Mouse (Mus musculus) erythroblast, embryonic 14.5 days (primary cell): ENCODE measurements around the gene Rpl13a. TPM values are rescaled to one million over a fixed set of nuclear protein-coding genes. Genes with fewer than 3 reads are reported as not detected.
"Not testable (repeated sequence)": the region's sequence is repeated elsewhere in the genome, so short reads cannot be mapped to it uniquely, and the experiment has no call there.

ENCODE experiments used
- H3K27me3 ChIP-seq: 2 replicates; pipeline ENCODE4 v1.6.1; 2012; ENCODE audit warnings: inconsistent platforms; ENCODE audit not compliant: control insufficient read depth
- H3K36me3 ChIP-seq: 2 replicates; pipeline ENCODE4 v1.6.1; 2012; ENCODE audit warnings: mild to moderate bottlenecking, inconsistent platforms; ENCODE audit not compliant: control insufficient read depth
- H3K4me1 ChIP-seq: 2 replicates; pipeline ENCODE4 v1.6.1; 2012; ENCODE audit warnings: inconsistent platforms; ENCODE audit not compliant: control insufficient read depth
- H3K4me3 ChIP-seq: replicated peaks from 2 replicates; pipeline ENCODE3; 2012; ENCODE audit warnings: moderate library complexity, mild to moderate bottlenecking, inconsistent platforms
- H3K9me3 ChIP-seq: 2 replicates; pipeline ENCODE4 v1.6.1; 2012; ENCODE audit warnings: low read length, inconsistent platforms, mixed read lengths; ENCODE audit not compliant: control insufficient read depth
- GATA1 ChIP-seq: IDR thresholded peaks from 2 replicates; pipeline ENCODE4 v1.6.1; 2012; ENCODE audit warnings: low read length, inconsistent platforms, mixed read lengths
- TAL1 ChIP-seq: IDR thresholded peaks from 3 replicates; pipeline ENCODE4 v1.6.1; 2012; ENCODE audit warnings: low read length, inconsistent platforms, mixed read lengths
- polyA plus RNA-seq: library from polyadenylated mRNA; stranded (reverse); fragments of >175 nt; gene quantifications from 2 replicates; pipeline ENCODE4 v1.2.3, GENCODE M21; 2012

The Rpl13a gene
- polyA plus RNA-seq, 1 experiment: 438 TPM

DNA sequence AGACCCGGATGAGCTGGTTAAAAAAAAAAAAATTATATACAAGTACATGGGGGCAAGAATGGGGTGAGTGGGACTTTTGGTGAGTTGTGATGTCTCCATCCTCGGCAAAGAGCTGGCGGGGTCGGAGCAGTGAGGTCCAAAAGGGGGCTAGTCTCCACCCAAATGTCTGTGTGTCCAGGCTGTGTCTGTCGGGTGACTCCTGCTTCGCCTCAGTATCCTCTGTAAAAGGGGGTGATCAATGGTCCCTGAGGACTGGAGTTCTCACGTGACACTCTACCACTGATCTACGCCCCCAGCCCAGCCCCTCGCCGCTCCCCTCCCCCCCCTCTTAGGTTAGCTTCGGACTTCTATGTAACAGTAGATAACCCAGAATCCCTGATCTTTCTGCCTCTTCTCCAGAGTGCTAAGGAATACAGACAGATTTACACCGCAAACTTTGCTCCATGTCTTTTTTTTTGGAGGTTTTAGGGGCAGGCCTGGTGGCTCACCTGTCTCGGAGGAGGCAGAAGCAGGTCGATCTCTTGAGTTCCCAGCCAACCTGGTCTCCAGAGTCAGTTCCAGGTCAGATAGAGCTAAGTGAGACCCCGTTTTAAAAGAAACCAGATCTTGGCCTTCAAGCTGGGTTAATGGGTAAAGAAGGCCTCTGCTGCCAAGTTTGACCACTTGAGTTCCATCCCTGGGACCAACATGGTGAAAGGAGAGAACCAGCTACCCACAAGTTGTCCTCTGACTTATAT is 1.4 kb upstream of the Rpl13a start:
- Histone ChIP-seq H3K36me3 (peaks cover 47% of the 10 kb centered on the region), H3K4me1 (peaks cover 72% of the 10 kb centered on the region), H3K9me3 (no peaks in the 10 kb centered on the region; the same call in 1 of the 2 replicates), H3K4me3 (peak overlapping the region; percentile 97), H3K27me3 (no peaks in the 10 kb centered on the region)
- TF ChIP-seq TAL1 (no peak), GATA1 (no peak)

- TF ChIP-seq TAL1: no peak
- no peak for TF ChIP-seq GATA1
- Histone ChIP-seq H3K4me3 (peak overlapping the region; percentile 97), H3K9me3 (no peaks in the 10 kb centered on the region; the same call in 1 of the 2 replicates), H3K4me1 (peaks cover 72% of the 10 kb centered on the region), H3K36me3 (peaks cover 50% of the 10 kb centered on the region), H3K27me3 (no peaks in the 10 kb centered on the region)
Measured at GRCm38 (mm10) chr7:45129318-45129717, 757 bp upstream of the Rpl13a start.

- H3K36me3 ChIP-seq: peaks cover 48% of the 10 kb centered on the region
- H3K9me3 ChIP-seq: no peaks in the 10 kb centered on the region
- H3K4me1 ChIP-seq: peaks cover 78% of the 10 kb centered on the region
- no peaks in the 10 kb centered on the region for H3K27me3 ChIP-seq
- TF ChIP-seq TAL1 (no peak), GATA1 (no peak)
- H3K4me3 ChIP-seq: peak overlapping the region; percentile 97
Measured at GRCm38 (mm10) chr7:45127700-45128224, 799 bp downstream of the Rpl13a start.

- Histone ChIP-seq H3K27me3 (no peaks in the 10 kb centered on the region), H3K36me3 (peaks cover 50% of the 10 kb centered on the region), H3K4me1 (peaks cover 79% of the 10 kb centered on the region), H3K4me3 (peak overlapping the region; percentile 97), H3K9me3 (no peaks in the 10 kb centered on the region)
- no peak for TF ChIP-seq TAL1
- no peak for TF ChIP-seq GATA1
Measured at GRCm38 (mm10) chr7:45126844-45127699, 1.5 kb downstream of the Rpl13a start.

DNA sequence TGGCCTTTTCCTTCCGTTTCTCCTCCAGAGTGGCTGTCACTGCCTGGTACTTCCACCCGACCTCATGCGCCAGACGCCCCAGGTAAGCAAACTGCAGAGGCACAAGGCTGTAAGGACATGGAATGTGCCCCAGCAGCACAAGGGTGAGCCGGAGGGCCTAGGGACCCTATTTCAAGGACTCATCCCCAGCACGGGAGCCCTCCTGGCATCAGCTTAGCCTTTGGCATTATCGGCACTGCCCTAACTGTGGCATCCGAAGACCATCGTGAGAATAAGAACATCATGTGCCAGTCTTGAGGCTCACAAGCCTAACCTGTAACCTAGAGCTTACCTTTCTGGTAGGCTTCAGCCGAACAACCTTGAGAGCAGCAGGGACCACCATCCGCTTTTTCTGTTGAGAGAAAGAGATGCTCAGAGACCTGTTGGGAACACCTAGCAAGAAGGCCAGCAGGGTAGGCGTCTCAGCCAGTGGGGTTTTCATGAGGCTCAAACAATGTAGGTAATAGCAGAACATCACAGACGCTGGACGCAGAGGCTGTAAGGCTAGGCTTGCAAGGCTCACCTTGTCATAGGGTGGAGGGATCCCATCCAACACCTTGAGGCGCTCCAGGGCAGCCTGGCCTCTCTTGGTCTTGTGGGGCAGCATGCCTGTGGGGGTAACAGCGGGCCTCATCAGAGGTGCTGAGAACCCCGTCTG is 2.3 kb downstream of the Rpl13a start:
- TF ChIP-seq TAL1 (no peak), GATA1 (no peak)
- H3K4me1 ChIP-seq: peaks cover 80% of the 10 kb centered on the region
- H3K4me3 ChIP-seq: peak overlapping the region; percentile 97
- no peaks in the 10 kb centered on the region for H3K27me3 ChIP-seq
- no peaks in the 10 kb centered on the region for H3K9me3 ChIP-seq
- H3K36me3 ChIP-seq: peaks cover 53% of the 10 kb centered on the region

DNA sequence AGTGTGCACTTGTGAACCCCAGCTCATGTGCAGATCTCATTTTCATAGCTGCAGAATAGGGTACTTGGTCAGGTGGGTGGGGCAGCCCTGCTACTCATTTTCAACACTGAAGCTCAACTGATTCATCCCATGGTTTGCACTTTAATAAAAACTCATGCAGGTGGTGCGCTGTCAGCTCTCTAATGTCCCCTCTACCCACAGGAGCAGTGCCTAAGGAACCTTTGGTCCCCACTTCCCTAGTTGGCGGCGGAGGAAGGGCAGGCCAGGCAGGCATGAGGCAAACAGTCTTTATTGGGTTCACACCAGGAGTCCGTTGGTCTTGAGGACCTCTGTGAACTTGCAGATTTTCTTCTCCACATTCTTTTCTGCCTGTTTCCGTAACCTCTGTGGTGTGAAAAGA is 2.9 kb downstream of the Rpl13a start:
- H3K27me3 ChIP-seq, H3K9me3 ChIP-seq, H3K4me3 ChIP-seq: not testable (repeated sequence)
- Histone ChIP-seq H3K36me3 (peaks cover 60% of the 10 kb centered on the region), H3K4me1 (peaks cover 84% of the 10 kb centered on the region)

DNA sequence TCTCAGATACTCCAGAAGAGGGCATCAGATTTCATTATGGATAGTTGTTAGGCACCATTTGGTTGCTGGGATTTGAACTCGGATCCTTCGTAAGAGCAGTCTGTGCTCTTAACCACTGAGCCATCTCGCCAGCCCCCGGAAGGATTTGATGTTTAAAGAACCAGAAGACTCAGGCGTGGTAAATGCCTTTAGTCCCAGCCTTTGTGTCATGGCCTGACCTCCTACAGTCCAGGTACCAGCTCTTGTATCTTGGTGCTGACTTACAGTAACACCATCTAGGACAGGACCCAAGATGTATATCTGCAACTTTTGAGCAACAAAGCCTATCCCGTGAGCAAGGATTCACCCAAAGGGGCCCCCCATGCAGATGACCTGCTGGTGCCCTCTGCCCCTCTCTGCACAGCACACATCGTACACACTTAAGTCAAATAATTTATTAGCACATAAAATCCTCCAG is 3.4 kb downstream of the Rpl13a start:
- Histone ChIP-seq H3K4me1 (peaks cover 84% of the 10 kb centered on the region), H3K36me3 (peaks cover 65% of the 10 kb centered on the region)

DNA sequence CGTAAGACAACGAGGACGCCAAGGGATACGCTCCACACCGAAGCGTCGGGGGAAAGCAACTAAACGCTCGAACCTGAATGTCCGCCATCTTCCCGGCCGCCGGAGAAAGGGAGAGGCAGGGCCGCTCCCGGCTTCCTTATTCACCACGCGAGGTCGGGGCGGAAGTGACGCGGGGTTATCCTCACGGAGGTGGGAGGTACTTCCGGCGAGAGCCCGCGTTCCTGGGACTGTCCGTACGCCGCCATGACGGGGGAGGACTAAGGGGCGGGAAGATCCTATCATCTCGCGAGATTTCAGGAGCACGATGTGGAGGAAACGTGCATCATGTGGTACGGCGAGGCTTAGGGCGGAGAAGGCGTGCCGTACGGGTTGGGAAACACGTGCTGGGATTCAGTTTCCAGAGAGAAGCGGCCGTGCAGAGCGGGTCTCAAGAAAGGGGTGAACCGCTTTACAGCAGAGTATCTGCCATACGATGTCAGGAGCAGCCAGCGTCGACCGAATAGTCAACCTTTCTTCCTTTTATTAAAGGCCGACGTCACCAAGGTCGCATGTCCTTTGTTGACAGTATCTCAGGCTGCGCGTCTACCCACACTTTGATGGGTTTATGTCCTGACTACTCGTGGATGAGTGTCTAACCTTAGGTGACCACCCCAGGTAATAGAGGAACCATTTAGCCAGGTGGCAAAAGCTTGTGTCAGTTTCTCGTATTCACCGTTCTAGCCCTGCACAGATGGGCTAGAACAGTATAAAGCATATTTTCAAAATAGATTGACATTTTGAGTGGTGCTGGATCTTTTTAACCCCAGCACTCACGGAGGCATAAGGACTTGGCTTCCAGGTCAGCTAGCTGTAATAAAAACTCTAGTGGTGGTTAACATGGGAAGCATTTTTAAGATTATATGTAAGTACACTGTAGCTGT is 4.1 kb downstream of the Rpl13a start, which contains the start of gene Rps11:
Gene Rps11, minus strand, starts transcription at position 216 of the 920 bp plus-strand sequence.
- Histone ChIP-seq H3K4me1 (peaks cover 83% of the 10 kb centered on the region), H3K4me3 (peak within 1 kb of the TSS; percentile 78), H3K27me3 (no peaks in the 10 kb centered on the region), H3K9me3 (no peaks in the 10 kb centered on the region), H3K36me3 (peaks cover 72% of the 10 kb centered on the region)
- TF ChIP-seq GATA1 (no peak), TAL1 (no peak)

More for the DNA sequence above, 3.4 kb downstream of the Rpl13a start:
- TF ChIP-seq GATA1 (no peak), TAL1 (no peak)
- H3K9me3 ChIP-seq: no peaks in the 10 kb centered on the region
- H3K4me3 ChIP-seq: no peak overlapping the region
- no peaks in the 10 kb centered on the region for H3K27me3 ChIP-seq
